Mouse (Mus musculus) left cerebral cortex, postnatal 14 days (tissue): ENCODE measurements at regions not wholly inside any gene's neighbourhood (a gene's known extent, or its start where the extent isn't known, plus 50 kb on each side); places are given as distances from the start of the nearest gene placed in this dataset.
"Not testable (repeated sequence)": the region's sequence is repeated elsewhere in the genome, so short reads cannot be mapped to it uniquely, and the experiment has no call there.

ENCODE experiments used
- DNase-seq, 2 experiments: peaks; one replicate each; pipeline ENCODE4 v3.0.0; 2021 to 2022; ENCODE audit warnings: low spot score in 2 of 2, mixed read lengths in 1 of 2
- intact Hi-C: fragments of 180-260 bp; cut with DNase I; formaldehyde crosslinking; loops from one replicate; pipeline ENCODE4 v1.15.1; 2025

DNA sequence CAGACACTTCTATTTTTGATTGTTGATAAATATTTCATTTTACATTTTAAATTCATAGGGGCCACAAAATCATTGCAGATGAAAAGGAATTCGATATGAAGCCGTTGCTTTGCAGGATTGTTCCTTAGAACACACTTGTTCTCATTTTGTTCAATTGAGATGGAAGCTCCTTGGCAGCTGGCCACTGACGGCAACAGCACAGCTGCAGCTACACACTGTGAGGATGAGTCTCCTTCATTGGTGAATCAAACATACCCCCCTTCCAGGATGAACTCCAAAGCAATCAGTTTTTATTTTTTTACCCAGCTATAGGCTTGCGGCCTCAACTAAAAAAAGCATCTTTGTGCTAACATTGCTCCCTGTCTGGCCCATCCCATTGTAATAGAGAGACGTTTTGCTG is 475.1 kb downstream of the Tbl1xr1 start:
- intact Hi-C loops, result no loop called here
- peak; percentile 81 to 82 for DNase-seq

DNA sequence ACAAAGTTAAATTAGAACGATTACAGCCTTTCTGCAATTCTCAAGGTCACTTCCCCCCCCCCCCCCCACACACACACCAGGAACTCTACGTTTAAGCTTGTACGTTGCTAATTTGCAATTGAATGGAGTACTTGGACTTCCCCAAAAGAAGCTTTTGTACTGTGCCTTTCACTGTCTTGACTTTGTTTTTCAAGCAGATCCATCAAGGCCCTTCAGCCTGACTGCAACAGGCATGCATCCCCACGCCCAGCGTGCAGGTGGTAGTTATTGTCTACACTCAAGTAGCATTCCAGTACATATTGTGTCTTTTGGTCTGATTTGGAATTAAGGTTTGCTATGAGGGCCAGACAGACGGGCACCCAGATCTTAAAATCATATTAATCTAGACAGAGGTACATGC is 483.1 kb downstream of the Tbl1xr1 start:
- intact Hi-C loops, result no loop called here
- DNase-seq, result no peak

DNA sequence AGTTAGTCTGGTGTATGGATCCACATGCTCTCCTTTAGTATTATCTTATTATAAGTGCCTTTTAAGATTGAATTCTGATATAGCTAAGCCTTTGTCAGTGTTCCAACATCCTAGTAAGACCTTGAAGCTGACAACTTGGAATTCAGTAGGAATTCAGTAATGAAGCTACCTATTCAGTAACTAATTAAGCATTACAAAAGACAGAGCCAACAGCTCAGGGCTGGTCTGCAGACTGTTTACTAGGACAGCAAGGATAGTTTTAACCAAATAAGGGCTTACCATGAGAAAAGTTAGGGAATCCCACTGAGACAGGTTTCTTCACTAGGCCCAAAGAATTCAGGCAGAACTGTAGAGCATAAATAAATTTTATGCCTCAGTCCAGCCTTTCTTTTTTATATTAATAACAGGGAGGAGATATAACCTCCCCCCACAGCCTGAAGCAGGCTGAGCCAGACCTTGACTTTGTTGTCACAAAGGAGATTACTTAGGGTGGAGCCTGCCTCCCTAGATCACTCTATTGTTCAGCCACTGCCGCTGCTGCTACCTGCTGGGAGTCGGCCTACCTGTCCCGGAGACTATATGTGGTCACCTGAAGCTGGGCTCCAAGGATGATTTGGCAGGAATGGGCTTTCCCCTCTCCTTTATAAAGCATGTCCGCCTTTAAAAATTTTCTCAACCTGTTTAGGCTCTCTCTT is 484.2 kb downstream of the Tbl1xr1 start:
- intact Hi-C loops, DNase-seq: not testable (repeated sequence)
